Mouse (Mus musculus) kidney, postnatal 0 days (tissue): ENCODE data around the gene Gpx3. TPM values are rescaled to one million over a fixed set of nuclear protein-coding genes. Genes with fewer than 3 reads are reported as not detected.

Experiments used
- ATAC-seq: fragments of 200-750 bp; cut with Nextera tagmentation; replicated peaks from 2 replicates; pipeline ENCODE4 v1.8.0; 2017; ENCODE audit warnings: low read depth, moderate number of reproducible peaks, moderate TSS enrichment, moderate library complexity; ENCODE audit not compliant: low FRiP score
- DNase-seq: peaks from one replicate; pipeline ENCODE4 v3.0.0-alpha.2; 2016; ENCODE audit warnings: low spot score
- H3K27ac ChIP-seq: fragments of 300-500 bp; sonication (generic); 2 replicates; pipeline ENCODE4 v1.5.1; 2014; ENCODE audit warnings: mild to moderate bottlenecking
- H3K27me3 ChIP-seq: fragments of 300-500 bp; sonication (generic); 2 replicates; pipeline ENCODE4 v1.6.1; 2014; ENCODE audit warnings: low read length, mixed read lengths; ENCODE audit not compliant: insufficient read depth
- H3K36me3 ChIP-seq: fragments of 300-500 bp; sonication (generic); 2 replicates; pipeline ENCODE4 v1.6.1; 2014; ENCODE audit warnings: low read length, mixed read lengths; ENCODE audit not compliant: insufficient read depth
- H3K4me1 ChIP-seq: fragments of 300-500 bp; sonication (generic); replicated peaks from 2 replicates; pipeline ENCODE4 v1.6.1; 2014; ENCODE audit warnings: antibody characterized with exemption, low read length, mixed read lengths; ENCODE audit not compliant: insufficient read depth
- H3K4me2 ChIP-seq: fragments of 300-500 bp; sonication (generic); 2 replicates; pipeline ENCODE4 v1.6.1; 2014; ENCODE audit warnings: mild to moderate bottlenecking, low read length, moderate library complexity, mixed read lengths
- H3K4me3 ChIP-seq: fragments of 300-500 bp; sonication (generic); replicated peaks from 2 replicates; pipeline ENCODE4 v1.5.1; 2014; ENCODE audit warnings: low read depth, low read length
- H3K9ac ChIP-seq: fragments of 300-500 bp; sonication (generic); 2 replicates; pipeline ENCODE4 v1.6.1; 2014; ENCODE audit warnings: low read depth, low read length
- H3K9me3 ChIP-seq: fragments of 300-500 bp; sonication (generic); replicated peaks from 2 replicates; pipeline ENCODE4 v1.6.1; 2016; ENCODE audit warnings: low read length, inconsistent platforms, mixed read lengths
- CTCF ChIP-seq: IDR thresholded peaks from 2 replicates; pipeline ENCODE4 v1.5.1; 2016; ENCODE audit warnings: antibody characterized with exemption, low read depth, mild to moderate bottlenecking, moderate library complexity
- WGBS: fragments of 180-500 bp; shearing (Covaris S2); extraction: QIAGEN DNeasy Blood & Tissue Kit; methylation state at CpG from one replicate; pipeline ENCODE4 v1.1.7; 2014; 5-methylcytosine and 5-hydroxymethylcytosine counted together
- polyA plus RNA-seq: library from polyadenylated mRNA; unstranded; fragments of >200 nt; fragmentation: Nextera tagmentation; extraction: Ambion mirVana; gene quantifications from 2 replicates; pipeline ENCODE4 v1.2.1, GENCODE M21; 2015

Gpx3 gene
- polyA plus RNA-seq, 1 experiment from 2014 or later: 1,362 TPM

DNA sequence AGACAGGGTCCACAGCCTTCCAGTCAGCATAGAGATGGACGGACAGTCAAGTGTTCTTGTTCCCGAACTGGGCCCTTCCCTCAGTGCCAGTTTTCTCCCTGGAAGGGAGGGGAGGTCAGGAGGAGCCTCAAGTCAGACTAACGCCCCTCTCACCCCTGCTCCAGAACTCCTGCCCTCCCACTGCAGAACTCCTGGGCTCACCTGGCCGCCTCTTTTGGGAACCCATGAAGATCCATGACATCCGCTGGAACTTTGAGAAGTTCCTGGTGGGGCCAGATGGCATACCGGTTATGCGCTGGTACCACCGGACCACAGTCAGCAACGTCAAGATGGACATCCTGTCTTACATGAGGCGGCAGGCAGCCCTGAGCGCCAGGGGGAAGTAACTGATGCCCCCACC, 7.0 kb downstream of the Gpx3 start:
- H3K27me3 ChIP-seq: no peaks in the 10 kb centered on the region
- H3K9me3 ChIP-seq: no peaks in the 10 kb centered on the region
- no peak for TF ChIP-seq CTCF
- H3K9ac ChIP-seq: no peak overlapping the region
- H3K36me3 ChIP-seq: peaks cover 17% of the 10 kb centered on the region
- H3K4me1 ChIP-seq: no peaks in the 10 kb centered on the region
- WGBS: 91% methylated on average over 11 of the region's 11 CpGs
- H3K27ac ChIP-seq: no peak overlapping the region
- H3K4me2 ChIP-seq: no peak overlapping the region
- ATAC-seq (no peak), DNase-seq (no peak)
- no peak overlapping the region for H3K4me3 ChIP-seq

DNA sequence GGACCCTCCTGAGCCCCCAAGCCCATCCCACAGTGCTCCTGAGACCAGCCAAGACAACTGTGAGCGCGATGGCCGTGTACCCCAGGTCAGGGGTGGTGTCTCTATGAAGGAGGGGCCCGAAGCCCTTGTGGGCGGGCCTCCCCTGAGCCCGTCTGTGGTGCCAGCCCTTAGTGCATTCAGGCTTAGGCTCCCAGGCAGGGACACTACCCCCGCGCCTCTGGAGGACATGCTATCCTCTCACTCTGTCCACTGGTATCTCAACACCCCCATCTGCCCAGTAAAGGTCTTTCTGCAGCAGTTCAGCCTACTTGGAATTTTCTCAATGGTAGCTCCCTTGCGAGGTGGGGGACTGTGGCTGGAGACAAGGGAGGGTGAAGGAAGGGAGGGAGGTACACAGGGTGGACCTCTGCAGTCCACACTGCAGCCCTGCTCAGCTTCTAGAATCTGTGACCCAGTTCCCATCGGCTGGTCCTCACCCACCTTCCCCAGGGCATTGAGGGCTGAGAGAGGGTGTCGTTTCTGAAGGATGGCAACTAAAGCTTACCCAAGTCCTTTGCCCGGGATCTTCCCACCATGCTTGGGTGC, 7.9 kb downstream of the Gpx3 start:
- Histone ChIP-seq H3K27ac (no peak overlapping the region), H3K27me3 (no peaks in the 10 kb centered on the region), H3K36me3 (peaks cover 24% of the 10 kb centered on the region), H3K4me2 (no peak overlapping the region), H3K9ac (no peak overlapping the region), H3K4me1 (no peaks in the 10 kb centered on the region), H3K9me3 (no peaks in the 10 kb centered on the region), H3K4me3 (no peak overlapping the region)
- WGBS: 87% methylated on average over 12 of the region's 12 CpGs
- TF ChIP-seq CTCF: no peak
- ATAC-seq (no peak), DNase-seq (no peak)

DNA sequence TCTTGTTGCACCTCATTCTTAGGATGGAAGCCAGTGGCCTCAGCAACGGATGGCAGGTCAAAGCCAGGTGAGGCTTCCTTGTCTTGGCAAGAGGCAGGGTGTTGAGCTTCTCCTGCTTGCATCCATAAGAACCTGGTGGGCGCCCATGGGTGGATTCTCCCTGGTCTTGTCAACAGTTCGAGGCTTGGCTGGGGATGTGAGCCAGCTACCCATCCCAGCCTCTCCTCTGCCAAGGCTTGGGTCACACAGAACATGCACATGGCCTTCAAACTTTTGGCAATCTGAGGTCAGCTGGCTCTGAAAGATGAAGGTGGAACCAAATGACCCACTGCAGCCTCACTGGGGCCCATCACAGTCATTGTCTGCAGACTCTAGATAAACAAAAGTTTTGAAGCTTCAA, 8.9 kb downstream of the Gpx3 start:
- ATAC-seq (no peak), DNase-seq (no peak)
- H3K4me3 ChIP-seq: no peak overlapping the region
- H3K9me3 ChIP-seq: no peaks in the 10 kb centered on the region
- no peaks in the 10 kb centered on the region for H3K27me3 ChIP-seq
- peaks cover 31% of the 10 kb centered on the region for H3K36me3 ChIP-seq
- no peak for TF ChIP-seq CTCF
- 94% methylated on average over 3 of the region's 3 CpGs for WGBS
- H3K9ac ChIP-seq: no peak overlapping the region
- H3K27ac ChIP-seq: no peak overlapping the region
- no peaks in the 10 kb centered on the region for H3K4me1 ChIP-seq
- no peak overlapping the region for H3K4me2 ChIP-seq

DNA sequence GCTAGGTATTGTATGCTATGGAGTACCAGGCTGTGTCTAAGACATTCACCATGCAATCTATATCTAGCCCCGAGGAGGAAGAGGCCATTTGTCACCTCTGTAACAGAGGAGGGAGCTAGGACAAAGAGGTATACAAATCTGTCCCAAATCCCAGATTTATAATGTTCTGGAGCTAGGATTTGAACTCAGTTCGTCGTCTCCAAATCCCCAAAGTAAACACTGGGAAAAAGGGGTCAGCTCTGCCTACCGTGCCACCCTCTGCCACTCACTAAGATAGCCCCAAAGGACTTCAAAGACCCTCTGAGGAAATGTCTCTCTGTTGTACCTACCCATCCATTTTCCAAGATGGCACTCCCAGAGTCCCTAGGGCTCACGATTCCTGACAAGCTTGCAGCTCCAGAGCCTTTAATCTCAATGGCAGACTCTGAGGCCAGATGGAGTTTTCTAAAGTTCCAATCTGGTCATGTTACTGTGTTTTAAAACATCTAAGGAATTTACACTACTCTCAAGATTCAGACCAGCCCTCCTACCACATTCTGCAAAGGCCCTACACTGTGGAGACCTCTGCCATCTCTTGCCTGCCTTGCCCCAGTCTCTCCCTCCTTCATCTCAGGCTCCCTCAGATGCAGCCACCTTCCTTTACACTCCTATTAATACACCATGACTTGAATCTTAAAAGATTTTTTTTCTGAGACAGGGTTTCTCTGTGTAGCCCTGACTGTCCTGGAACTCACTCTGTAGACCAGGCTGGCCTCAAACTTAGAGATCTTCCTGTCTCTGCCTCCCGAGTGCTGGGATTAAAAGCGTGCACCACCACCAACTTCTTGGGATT, 9.6 kb downstream of the Gpx3 start:
- H3K4me1 ChIP-seq: no peaks in the 10 kb centered on the region

DNA sequence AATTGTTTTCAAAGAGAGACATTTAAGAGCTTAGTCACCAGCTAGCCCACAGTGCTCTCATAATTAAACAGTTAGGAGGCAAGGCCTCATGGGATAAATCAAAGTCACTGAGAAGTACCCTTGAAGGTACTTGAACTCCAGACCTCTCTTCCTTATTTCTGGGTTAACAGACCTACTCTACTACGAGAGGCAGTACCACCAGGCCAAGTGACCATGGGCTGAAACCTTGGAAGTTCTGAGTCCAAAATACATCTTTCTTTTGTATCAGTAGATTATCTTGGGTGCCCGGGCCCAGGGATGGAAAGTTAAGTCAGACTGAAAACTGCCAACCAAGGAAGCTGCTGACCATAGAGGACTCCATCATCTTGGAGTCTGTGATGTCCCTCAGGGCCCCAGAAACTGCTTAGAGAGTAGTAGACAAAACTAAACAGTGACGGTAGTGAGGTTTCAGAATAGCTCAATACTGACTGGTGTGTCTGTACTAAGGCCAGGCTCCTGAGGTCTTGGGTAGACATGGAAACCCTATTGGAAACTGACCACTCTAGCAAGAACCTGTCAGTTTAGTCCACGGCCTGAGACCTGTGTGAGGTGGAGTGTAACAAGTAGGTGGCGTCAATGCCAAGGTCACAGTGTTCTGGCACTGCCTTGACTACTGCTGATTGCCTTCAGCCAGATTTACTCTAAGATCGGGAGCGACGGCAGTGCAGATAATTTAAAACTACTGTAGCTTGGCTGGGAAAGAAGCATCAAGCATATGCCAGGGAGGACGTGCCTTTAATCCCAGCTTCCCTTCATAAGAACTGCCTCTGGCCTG, 10.5 kb downstream of the Gpx3 start:
- TF ChIP-seq CTCF: no peak
- H3K9ac ChIP-seq: no peak overlapping the region
- ATAC-seq: peak; percentile 14; the same call in 1 of the 2 replicates
- peaks cover 35% of the 10 kb centered on the region for H3K36me3 ChIP-seq
- no peak overlapping the region for H3K4me3 ChIP-seq
- no peak for DNase-seq
- no peaks in the 10 kb centered on the region for H3K27me3 ChIP-seq
- H3K4me1 ChIP-seq: no peaks in the 10 kb centered on the region
- no peak overlapping the region for H3K27ac ChIP-seq
- no peak overlapping the region for H3K4me2 ChIP-seq
- 78% methylated on average over 9 of the region's 9 CpGs for WGBS
- no peaks in the 10 kb centered on the region for H3K9me3 ChIP-seq

More for the DNA sequence above, 9.6 kb downstream of the Gpx3 start:
- no peak overlapping the region for H3K4me3 ChIP-seq
- DNase-seq (no peak), ATAC-seq (0 out of 2 replicates have a peak, but pooled peaks have one; percentile 4)
- H3K9me3 ChIP-seq: no peaks in the 10 kb centered on the region
- no peak overlapping the region for H3K9ac ChIP-seq
- H3K36me3 ChIP-seq: peaks cover 31% of the 10 kb centered on the region
- 83% methylated on average over 7 of the region's 7 CpGs for WGBS
- no peak overlapping the region for H3K4me2 ChIP-seq
- no peak for TF ChIP-seq CTCF
- H3K27me3 ChIP-seq: no peaks in the 10 kb centered on the region
- H3K27ac ChIP-seq: no peak overlapping the region

DNA sequence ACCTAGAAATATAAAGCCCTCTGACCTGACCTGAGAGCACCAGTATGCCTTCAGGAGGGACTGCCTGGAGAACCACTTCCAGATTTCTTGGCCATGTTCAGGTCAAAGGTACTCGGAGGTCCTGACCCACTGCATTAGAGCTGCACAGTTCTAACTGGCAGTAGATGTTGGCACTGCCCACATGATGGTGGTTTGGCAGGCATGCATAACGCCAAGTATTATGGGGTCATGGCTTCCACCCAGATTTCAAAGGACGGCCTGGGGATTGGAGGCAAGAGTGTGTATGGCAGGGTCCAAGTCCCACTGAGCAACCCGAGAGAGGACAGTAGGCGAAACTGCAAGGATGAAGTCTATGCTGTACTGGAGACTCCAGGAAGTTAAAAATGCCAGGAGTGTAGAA, 11.6 kb downstream of the Gpx3 start:
- Histone ChIP-seq H3K27ac (no peak overlapping the region), H3K4me3 (no peak overlapping the region), H3K4me2 (no peak overlapping the region), H3K36me3 (peaks cover 45% of the 10 kb centered on the region), H3K9ac (no peak overlapping the region), H3K4me1 (no peaks in the 10 kb centered on the region), H3K27me3 (no peaks in the 10 kb centered on the region), H3K9me3 (no peaks in the 10 kb centered on the region)
- WGBS: 94% methylated on average over 5 of the region's 5 CpGs
- DNase-seq (no peak), ATAC-seq (no peak)
- TF ChIP-seq CTCF: no peak
